Mouse (Mus musculus) thymus, adult 2 months (tissue): ENCODE data around the gene Zcchc24.

Experiments
- CTCF ChIP-seq: fragments of 200-500 bp; IDR thresholded peaks from 2 replicates; pipeline ENCODE4 v1.5.1; 2012; ENCODE audit warnings: mild to moderate bottlenecking, control low read depth, low read length, moderate library complexity, borderline replicate concordance; ENCODE audit not compliant: control insufficient read depth, poor library complexity, insufficient read depth; ENCODE audit errors: extremely low read depth
- POLR2A ChIP-seq: fragments of 200-500 bp; IDR thresholded peaks from 2 replicates; pipeline ENCODE4 v1.6.1; 2012; ENCODE audit warnings: mild to moderate bottlenecking, low read length, control low read depth, moderate library complexity; ENCODE audit not compliant: control insufficient read depth, poor library complexity, insufficient read depth; ENCODE audit errors: extremely low read depth

- TF ChIP-seq CTCF: no peak
- no peak for TF ChIP-seq POLR2A
These were observed 22.5 kb downstream of the Zcchc24 start for GRCm38 (mm10) chr14:25746371-25746770.
